Mouse (Mus musculus) midbrain, embryonic 11.5 days (tissue): ENCODE data around the gene Smim26. TPM values are rescaled to one million over a fixed set of nuclear protein-coding genes. Genes with fewer than 3 reads are reported as not detected.

Experiments used
- ATAC-seq: fragments of 200-750 bp; cut with Nextera tagmentation; 2 replicates; pipeline ENCODE4 v1.8.0; 2017; ENCODE audit warnings: moderate TSS enrichment, moderate library complexity; ENCODE audit not compliant: low FRiP score
- DNase-seq: peaks from one replicate; pipeline ENCODE4 v3.0.0; 2015; ENCODE audit warnings: low spot score; ENCODE audit errors: missing footprints
- H3K27ac ChIP-seq: fragments of 300-500 bp; sonication (generic); 2 replicates; pipeline ENCODE4 v1.5.1; 2014; ENCODE audit warnings: low read depth, low read length
- H3K27me3 ChIP-seq: fragments of 300-500 bp; sonication (generic); 2 replicates; pipeline ENCODE4 v1.6.1; 2014; ENCODE audit warnings: mild to moderate bottlenecking, low read length, moderate library complexity, mixed read lengths; ENCODE audit not compliant: control insufficient read depth, insufficient read depth
- H3K36me3 ChIP-seq: fragments of 300-500 bp; sonication (generic); 2 replicates; pipeline ENCODE4 v1.6.1; 2014; ENCODE audit warnings: mild to moderate bottlenecking, low read length, moderate library complexity, mixed read lengths; ENCODE audit not compliant: control insufficient read depth, insufficient read depth
- H3K4me1 ChIP-seq: fragments of 300-500 bp; sonication (generic); 2 replicates; pipeline ENCODE4 v1.6.1; 2014; ENCODE audit warnings: low read length; ENCODE audit not compliant: control insufficient read depth, insufficient read depth
- H3K4me2 ChIP-seq: fragments of 300-500 bp; sonication (generic); 2 replicates; pipeline ENCODE4 v1.6.1; 2014; ENCODE audit warnings: mild to moderate bottlenecking, moderate library complexity
- H3K4me3 ChIP-seq: fragments of 300-500 bp; sonication (generic); 2 replicates; pipeline ENCODE4 v1.5.1; 2014; ENCODE audit warnings: low read depth, low read length
- H3K9ac ChIP-seq: fragments of 300-500 bp; sonication (generic); 2 replicates; pipeline ENCODE4 v1.6.1; 2014; ENCODE audit warnings: low read length
- H3K9me3 ChIP-seq: fragments of 300-500 bp; sonication (generic); 2 replicates; pipeline ENCODE4 v1.6.1; 2016; ENCODE audit warnings: low read length; ENCODE audit not compliant: control insufficient read depth
- WGBS: fragments of 180-500 bp; shearing (Covaris S2); extraction: QIAGEN DNeasy Blood & Tissue Kit; methylation state at CpG from one replicate; pipeline ENCODE4 v1.1.7; 2014; 5-methylcytosine and 5-hydroxymethylcytosine counted together
- microRNA-seq: library from miRNA; unstranded; fragments of <30 nt; microRNA quantifications from one replicate; pipeline ENCODE4, GENCODE M21; 2017
- polyA plus RNA-seq: library from polyadenylated mRNA; unstranded; fragments of >200 nt; fragmentation: Nextera tagmentation; extraction: Ambion mirVana; gene quantifications from 2 replicates; pipeline ENCODE4 v1.2.1, GENCODE M21; 2014

The Smim26 gene
- polyA plus RNA-seq, 1 experiment from 2014 or later, result 44.5 TPM

GRCm38 (mm10) chr2:144641991-144642390, 48.1 kb downstream of the Smim26 start:
- H3K9ac ChIP-seq, result no peak overlapping the region
- WGBS, result 84% methylated on average over 4 of the region's 4 CpGs
- H3K36me3 ChIP-seq, result no peaks in the 10 kb centered on the region
- H3K27ac ChIP-seq, result no peak overlapping the region
- DNase-seq, result no peak
- no peaks in the 10 kb centered on the region for H3K4me1 ChIP-seq
- H3K27me3 ChIP-seq, result no peaks in the 10 kb centered on the region
- H3K9me3 ChIP-seq, result no peaks in the 10 kb centered on the region
- no peak overlapping the region for H3K4me3 ChIP-seq
- 0 out of 2 replicates have a peak, but pooled peaks have one; percentile 22 for ATAC-seq
- H3K4me2 ChIP-seq, result no peak overlapping the region

Small RNA genes lying within 50 kb of the gene (microRNA-seq; reads per million reads assigned to microRNA genes)
- gene Gm24823, result not detected

Other genes starting within 250 kb of the Smim26 start
- 31.1 and 36.8 TPM in 2 replicates for gene Kat14, start 225.1 kb upstream of the Smim26 start, polyA plus RNA-seq
- gene Pet117, start 225.1 kb upstream of the Smim26 start, polyA plus RNA-seq, result 1.4 TPM in 1 of 2 replicates, not detected in the other
- 3.0 and 3.4 TPM in 2 replicates for gene Dzank1, start 66.6 kb upstream of the Smim26 start, polyA plus RNA-seq
- 30.3 and 33.2 TPM in 2 replicates for gene Polr3f, start 66.3 kb upstream of the Smim26 start, polyA plus RNA-seq
- gene Rbbp9, start 43.2 kb upstream of the Smim26 start, polyA plus RNA-seq, result 75.9 and 78.0 TPM in 2 replicates
- gene Sec23b, start 37.8 kb upstream of the Smim26 start, polyA plus RNA-seq, result 123 and 124 TPM in 2 replicates
- 36.4 and 40.1 TPM in 2 replicates for gene Dtd1, start 5.8 kb downstream of the Smim26 start, polyA plus RNA-seq
- not detected in 2 replicates for gene Scp2d1, start 229.6 kb downstream of the Smim26 start, polyA plus RNA-seq